Mouse (Mus musculus): ENCODE data around the gene Tmem178b. TPM values are rescaled to one million over a fixed set of nuclear protein-coding genes. Genes with fewer than 3 reads are reported as not detected.
A peak's percentile ranks its signal among the peaks of the same experiment; 100 is the strongest.

Tmem178b gene
- polyA plus RNA-seq, 1 experiment: 0.29 TPM

GRCm38 (mm10) chr6:40236841-40237765 lies 364.0 kb downstream of the Tmem178b start:
- peak overlapping the region; percentile 60 for H3K4me3 ChIP-seq (ENCODE audit: low read depth, low read length)
- H3K4me1 ChIP-seq (ENCODE audit: control insufficient read depth, insufficient read depth, insufficient read length, low read length): peaks cover 10% of the 10 kb centered on the region; the same call in 1 of the 2 replicates
- 33% methylated on average over 13 of the region's 13 CpGs for WGBS
- no peaks in the 10 kb centered on the region for H3K27me3 ChIP-seq (ENCODE audit: control insufficient read depth, insufficient read depth, low read length)
- H3K36me3 ChIP-seq (ENCODE audit: control insufficient read depth, insufficient read depth, low read length): no peaks in the 10 kb centered on the region
- TF ChIP-seq CTCF (IDR thresholded peaks at IDR 0.05; ENCODE audit: extremely low read depth, insufficient read length, insufficient replicate concordance, low read depth, low read length): peak; percentile 63; the same call in 1 of the 2 replicates
- no peak for TF ChIP-seq POLR2A (IDR thresholded peaks at IDR 0.05; ENCODE audit: low read depth, low read length)
- H3K27ac ChIP-seq (ENCODE audit: insufficient read depth, low read depth, low read length): peak overlapping the region; percentile 88

GRCm38 (mm10) chr6:40238857-40239256 lies 365.8 kb downstream of the Tmem178b start:
- Histone ChIP-seq H3K4me3 (ENCODE audit: low read depth, low read length) (no peak overlapping the region), H3K4me1 (ENCODE audit: control insufficient read depth, insufficient read depth, insufficient read length, low read length) (peaks cover 10% of the 10 kb centered on the region; the same call in 1 of the 2 replicates), H3K27me3 (ENCODE audit: control insufficient read depth, insufficient read depth, low read length) (no peaks in the 10 kb centered on the region), H3K27ac (ENCODE audit: insufficient read depth, low read depth, low read length) (no peak overlapping the region), H3K36me3 (ENCODE audit: control insufficient read depth, insufficient read depth, low read length) (no peaks in the 10 kb centered on the region)
- TF ChIP-seq POLR2A (IDR thresholded peaks at IDR 0.05; ENCODE audit: low read depth, low read length) (no peak), CTCF (IDR thresholded peaks at IDR 0.05; ENCODE audit: extremely low read depth, insufficient read length, insufficient replicate concordance, low read depth, low read length) (no peak)
- WGBS: 16% methylated on average over 3 of the region's 3 CpGs

GRCm38 (mm10) chr6:40240671-40241070 lies 367.6 kb downstream of the Tmem178b start:
- 22% methylated on average over 2 of the region's 2 CpGs for WGBS
- Histone ChIP-seq H3K27ac (ENCODE audit: insufficient read depth, low read depth, low read length) (no peak overlapping the region), H3K27me3 (ENCODE audit: control insufficient read depth, insufficient read depth, low read length) (no peaks in the 10 kb centered on the region), H3K4me3 (ENCODE audit: low read depth, low read length) (no peak overlapping the region), H3K4me1 (ENCODE audit: control insufficient read depth, insufficient read depth, insufficient read length, low read length) (peaks cover 10% of the 10 kb centered on the region; the same call in 1 of the 2 replicates), H3K36me3 (ENCODE audit: control insufficient read depth, insufficient read depth, low read length) (no peaks in the 10 kb centered on the region)
- TF ChIP-seq CTCF (IDR thresholded peaks at IDR 0.05; ENCODE audit: extremely low read depth, insufficient read length, insufficient replicate concordance, low read depth, low read length) (no peak), POLR2A (IDR thresholded peaks at IDR 0.05; ENCODE audit: low read depth, low read length) (no peak)

- Histone ChIP-seq H3K36me3 (ENCODE audit: control insufficient read depth, insufficient read depth, low read length) (no peaks in the 10 kb centered on the region), H3K4me3 (ENCODE audit: low read depth, low read length) (no peak overlapping the region), H3K27me3 (ENCODE audit: control insufficient read depth, insufficient read depth, low read length) (no peaks in the 10 kb centered on the region), H3K27ac (ENCODE audit: insufficient read depth, low read depth, low read length) (no peak overlapping the region), H3K4me1 (ENCODE audit: control insufficient read depth, insufficient read depth, insufficient read length, low read length) (no peaks in the 10 kb centered on the region)
- TF ChIP-seq POLR2A (IDR thresholded peaks at IDR 0.05; ENCODE audit: low read depth, low read length) (no peak), CTCF (IDR thresholded peaks at IDR 0.05; ENCODE audit: extremely low read depth, insufficient read length, insufficient replicate concordance, low read depth, low read length) (no peak)
- 94% methylated on average over 17 of the region's 17 CpGs for WGBS
Observed at GRCm38 (mm10) chr6:40247398-40247946, 374.4 kb downstream of the Tmem178b start.

GRCm38 (mm10) chr6:40249939-40250338 lies 376.9 kb downstream of the Tmem178b start:
- TF ChIP-seq CTCF (IDR thresholded peaks at IDR 0.05; ENCODE audit: extremely low read depth, insufficient read length, insufficient replicate concordance, low read depth, low read length) (no peak), POLR2A (IDR thresholded peaks at IDR 0.05; ENCODE audit: low read depth, low read length) (no peak)
- no peaks in the 10 kb centered on the region for H3K4me1 ChIP-seq (ENCODE audit: control insufficient read depth, insufficient read depth, insufficient read length, low read length)
- no peaks in the 10 kb centered on the region for H3K36me3 ChIP-seq (ENCODE audit: control insufficient read depth, insufficient read depth, low read length)
- H3K4me3 ChIP-seq (ENCODE audit: low read depth, low read length): no peak overlapping the region
- H3K27me3 ChIP-seq (ENCODE audit: control insufficient read depth, insufficient read depth, low read length): no peaks in the 10 kb centered on the region
- no peak overlapping the region for H3K27ac ChIP-seq (ENCODE audit: insufficient read depth, low read depth, low read length)

- Histone ChIP-seq H3K27me3 (ENCODE audit: control insufficient read depth, insufficient read depth, low read length) (no peaks in the 10 kb centered on the region), H3K4me3 (ENCODE audit: low read depth, low read length) (no peak overlapping the region), H3K36me3 (ENCODE audit: control insufficient read depth, insufficient read depth, low read length) (no peaks in the 10 kb centered on the region), H3K27ac (ENCODE audit: insufficient read depth, low read depth, low read length) (no peak overlapping the region), H3K4me1 (ENCODE audit: control insufficient read depth, insufficient read depth, insufficient read length, low read length) (no peaks in the 10 kb centered on the region)
- no peak for TF ChIP-seq POLR2A (IDR thresholded peaks at IDR 0.05; ENCODE audit: low read depth, low read length)
- TF ChIP-seq CTCF (IDR thresholded peaks at IDR 0.05; ENCODE audit: extremely low read depth, insufficient read length, insufficient replicate concordance, low read depth, low read length): no peak
- 100% methylated on average over 1 of the region's 1 CpGs for WGBS
Observed at GRCm38 (mm10) chr6:40263687-40264086, 390.6 kb downstream of the Tmem178b start.

GRCm38 (mm10) chr6:40300707-40301106 lies 427.6 kb downstream of the Tmem178b start:
- Histone ChIP-seq H3K4me3 (ENCODE audit: low read depth, low read length) (no peak overlapping the region), H3K27me3 (ENCODE audit: control insufficient read depth, insufficient read depth, low read length) (no peaks in the 10 kb centered on the region; the same call in 1 of the 2 replicates), H3K27ac (ENCODE audit: insufficient read depth, low read depth, low read length) (no peak overlapping the region), H3K36me3 (ENCODE audit: control insufficient read depth, insufficient read depth, low read length) (no peaks in the 10 kb centered on the region), H3K4me1 (ENCODE audit: control insufficient read depth, insufficient read depth, insufficient read length, low read length) (no peaks in the 10 kb centered on the region)
- TF ChIP-seq CTCF (IDR thresholded peaks at IDR 0.05; ENCODE audit: extremely low read depth, insufficient read length, insufficient replicate concordance, low read depth, low read length) (no peak), POLR2A (IDR thresholded peaks at IDR 0.05; ENCODE audit: low read depth, low read length) (no peak)
- 62% methylated on average over 5 of the region's 5 CpGs for WGBS

All from small intestine, adult 2 months (tissue).